Mouse (Mus musculus) neural tube, embryonic 15.5 days (tissue): Measurements from ENCODE around the gene Mgat3. TPM values are rescaled to one million over a fixed set of nuclear protein-coding genes. Genes with fewer than 3 reads are reported as not detected.

Source experiments
- ATAC-seq: fragments of 200-750 bp; cut with Nextera tagmentation; 2 replicates; pipeline ENCODE4 v1.8.0; 2017; ENCODE audit warnings: mild to moderate bottlenecking, moderate TSS enrichment, moderate library complexity; ENCODE audit not compliant: low FRiP score
- H3K27ac ChIP-seq: fragments of 300-500 bp; sonication (generic); replicated peaks from 2 replicates; pipeline ENCODE4 v1.5.1; 2015; ENCODE audit warnings: mild to moderate bottlenecking, inconsistent platforms
- H3K27me3 ChIP-seq: fragments of 300-500 bp; sonication (generic); replicated peaks from 2 replicates; pipeline ENCODE4 v1.6.1; 2015; ENCODE audit warnings: inconsistent platforms
- H3K36me3 ChIP-seq: fragments of 300-500 bp; sonication (generic); 2 replicates; pipeline ENCODE4 v1.6.1; 2015; ENCODE audit warnings: inconsistent platforms
- H3K4me1 ChIP-seq: fragments of 300-500 bp; sonication (generic); 2 replicates; pipeline ENCODE4 v1.6.1; 2015; ENCODE audit warnings: inconsistent platforms
- H3K4me2 ChIP-seq: fragments of 300-500 bp; sonication (generic); 2 replicates; pipeline ENCODE4 v1.6.1; 2015; ENCODE audit warnings: inconsistent platforms, mild to moderate bottlenecking, moderate library complexity
- H3K4me3 ChIP-seq: fragments of 300-500 bp; sonication (generic); replicated peaks from 2 replicates; pipeline ENCODE4 v1.5.1; 2015; ENCODE audit warnings: mild to moderate bottlenecking, inconsistent platforms
- H3K9ac ChIP-seq: fragments of 300-500 bp; sonication (generic); replicated peaks from 2 replicates; pipeline ENCODE4 v1.6.1; 2015; ENCODE audit warnings: mild to moderate bottlenecking, inconsistent platforms
- H3K9me3 ChIP-seq: fragments of 300-500 bp; sonication (generic); replicated peaks from 2 replicates; pipeline ENCODE4 v1.6.1; 2016; ENCODE audit warnings: inconsistent platforms
- WGBS: fragments of 180-500 bp; shearing (Covaris S2); methylation state at CpG from one replicate; pipeline ENCODE4 v1.1.7; 2015; ENCODE audit warnings: mixed read lengths; 5-methylcytosine and 5-hydroxymethylcytosine counted together
- polyA plus RNA-seq: library from polyadenylated mRNA; unstranded; fragments of >200 nt; fragmentation: Nextera tagmentation; extraction: Ambion mirVana; gene quantifications from 2 replicates; pipeline ENCODE4 v1.2.1, GENCODE M21; 2015

Mgat3 gene
- polyA plus RNA-seq, 1 experiment from 2014 or later = 17.5 TPM

GRCm38 (mm10) chr15:80255646-80256121 is 82.2 kb downstream of the Mgat3 start:
- Histone ChIP-seq H3K27me3 (no peaks in the 10 kb centered on the region), H3K27ac (peak overlapping the region; percentile 100), H3K4me1 (peaks cover 48% of the 10 kb centered on the region), H3K9ac (peak overlapping the region; percentile 100), H3K4me3 (peak overlapping the region; percentile 100), H3K9me3 (no peaks in the 10 kb centered on the region), H3K36me3 (peaks cover 42% of the 10 kb centered on the region), H3K4me2 (peak overlapping the region; percentile 97)
- ATAC-seq = peak; percentile 48
- under 1% methylated on average over 51 of the region's 51 CpGs for WGBS

- Histone ChIP-seq H3K4me1 (peaks cover 50% of the 10 kb centered on the region), H3K9me3 (no peaks in the 10 kb centered on the region), H3K27ac (peak overlapping the region; percentile 100), H3K9ac (peak overlapping the region; percentile 100), H3K36me3 (peaks cover 42% of the 10 kb centered on the region), H3K4me2 (peak overlapping the region; percentile 97), H3K4me3 (peak overlapping the region; percentile 100), H3K27me3 (no peaks in the 10 kb centered on the region)
- 9% methylated on average over 16 of the region's 16 CpGs for WGBS
- ATAC-seq = no peak
Measured at GRCm38 (mm10) chr15:80256242-80256641, 82.7 kb downstream of the Mgat3 start.

GRCm38 (mm10) chr15:80256656-80257601 is 83.4 kb downstream of the Mgat3 start:
- H3K4me3 ChIP-seq = peak overlapping the region; percentile 100
- H3K4me2 ChIP-seq = peak overlapping the region; percentile 97
- H3K9ac ChIP-seq = peak overlapping the region; percentile 100
- no peak for ATAC-seq
- WGBS = 64% methylated on average over 12 of the region's 12 CpGs
- no peaks in the 10 kb centered on the region for H3K9me3 ChIP-seq
- H3K27ac ChIP-seq = peak overlapping the region; percentile 100
- H3K27me3 ChIP-seq = no peaks in the 10 kb centered on the region
- H3K36me3 ChIP-seq = peaks cover 36% of the 10 kb centered on the region
- peaks cover 50% of the 10 kb centered on the region for H3K4me1 ChIP-seq

GRCm38 (mm10) chr15:80257602-80258239 is 84.2 kb downstream of the Mgat3 start:
- H3K27ac ChIP-seq = no peak overlapping the region; the same call in 1 of the 2 replicates
- peak overlapping the region; percentile 97 for H3K4me2 ChIP-seq
- 27% methylated on average over 4 of the region's 4 CpGs for WGBS
- H3K36me3 ChIP-seq = peaks cover 35% of the 10 kb centered on the region
- peak overlapping the region; percentile 100; the same call in 1 of the 2 replicates for H3K9ac ChIP-seq
- peaks cover 58% of the 10 kb centered on the region for H3K4me1 ChIP-seq
- ATAC-seq = no peak
- no peaks in the 10 kb centered on the region for H3K27me3 ChIP-seq
- H3K4me3 ChIP-seq = no peak overlapping the region
- H3K9me3 ChIP-seq = no peaks in the 10 kb centered on the region

- Histone ChIP-seq H3K4me1 (peaks cover 65% of the 10 kb centered on the region), H3K27me3 (no peaks in the 10 kb centered on the region), H3K9ac (no peak overlapping the region), H3K36me3 (peaks cover 34% of the 10 kb centered on the region), H3K4me2 (0 out of 2 replicates have a peak overlapping the region, but pooled peaks have one; percentile 97), H3K27ac (peak overlapping the region; percentile 18; the same call in 1 of the 2 replicates), H3K4me3 (no peak overlapping the region), H3K9me3 (no peaks in the 10 kb centered on the region)
- ATAC-seq = no peak
- 66% methylated on average over 11 of the region's 11 CpGs for WGBS
Measured at GRCm38 (mm10) chr15:80258240-80259170, 85.0 kb downstream of the Mgat3 start.

- WGBS = 73% methylated on average over 8 of the region's 8 CpGs
- Histone ChIP-seq H3K36me3 (peaks cover 34% of the 10 kb centered on the region), H3K4me2 (no peak overlapping the region), H3K27me3 (no peaks in the 10 kb centered on the region), H3K27ac (0 out of 2 replicates have a peak overlapping the region, but pooled peaks have one; percentile 18), H3K9ac (no peak overlapping the region), H3K4me1 (peaks cover 61% of the 10 kb centered on the region), H3K4me3 (no peak overlapping the region), H3K9me3 (no peaks in the 10 kb centered on the region)
- ATAC-seq = no peak
Measured at GRCm38 (mm10) chr15:80259406-80260045, 86.0 kb downstream of the Mgat3 start.

- no peaks in the 10 kb centered on the region for H3K27me3 ChIP-seq
- H3K9me3 ChIP-seq = no peaks in the 10 kb centered on the region
- 15% methylated on average over 3 of the region's 3 CpGs for WGBS
- H3K9ac ChIP-seq = no peak overlapping the region
- ATAC-seq = no peak
- no peak overlapping the region for H3K4me3 ChIP-seq
- peaks cover 62% of the 10 kb centered on the region for H3K4me1 ChIP-seq
- H3K4me2 ChIP-seq = no peak overlapping the region
- H3K27ac ChIP-seq = 0 out of 2 replicates have a peak overlapping the region, but pooled peaks have one; percentile 33
- peaks cover 34% of the 10 kb centered on the region for H3K36me3 ChIP-seq
Measured at GRCm38 (mm10) chr15:80260677-80261076, 87.2 kb downstream of the Mgat3 start.

GRCm38 (mm10) chr15:80261100-80261499 is 87.6 kb downstream of the Mgat3 start:
- no peak overlapping the region for H3K27ac ChIP-seq
- no peak overlapping the region for H3K9ac ChIP-seq
- no peaks in the 10 kb centered on the region for H3K9me3 ChIP-seq
- H3K4me3 ChIP-seq = no peak overlapping the region
- H3K36me3 ChIP-seq = peaks cover 34% of the 10 kb centered on the region
- H3K4me1 ChIP-seq = peaks cover 62% of the 10 kb centered on the region
- H3K4me2 ChIP-seq = no peak overlapping the region
- no peak for ATAC-seq
- WGBS = 85% methylated on average over 7 of the region's 7 CpGs
- no peaks in the 10 kb centered on the region for H3K27me3 ChIP-seq

- Histone ChIP-seq H3K36me3 (peaks cover 14% of the 10 kb centered on the region; the same call in 1 of the 2 replicates), H3K27ac (peak within 1 kb of the TSS; percentile 64), H3K4me3 (peak within 1 kb of the TSS; percentile 77), H3K27me3 (no peaks in the 10 kb centered on the region), H3K4me2 (peak within 1 kb of the TSS; percentile 65), H3K4me1 (peaks cover 35% of the 10 kb centered on the region), H3K9me3 (no peaks in the 10 kb centered on the region), H3K9ac (peak within 1 kb of the TSS; percentile 78)
- 2% methylated on average over 66 of the region's 66 CpGs for WGBS
- peak; percentile 88 for ATAC-seq
Measured at GRCm38 (mm10) chr15:80263610-80264575, 90.4 kb downstream of the Mgat3 start, which contains the start of gene Rps19bp1. Gene Rps19bp1, minus strand, starts transcription at chr15:80264315.
